Mouse (Mus musculus): ENCODE results near the gene Grip1. TPM values are rescaled to one million over a fixed set of nuclear protein-coding genes. Genes with fewer than 3 reads are reported as not detected.

Gene Grip1
- total RNA-seq, 2 experiments from 2014 or later: not detected

- ATAC-seq (replicated peaks; ENCODE audit: low FRiP score, low TSS enrichment, poor library complexity, severe bottlenecking): no peak
These were observed 351.5 kb downstream of the Grip1 start for GRCm38 (mm10) chr10:119805082-119805481.

GRCm38 (mm10) chr10:119806151-119806550, 352.5 kb downstream of the Grip1 start:
- no peak for ATAC-seq (replicated peaks; ENCODE audit: low FRiP score, low TSS enrichment, poor library complexity, severe bottlenecking)

GRCm38 (mm10) chr10:119808384-119808783, 354.8 kb downstream of the Grip1 start:
- no peak for ATAC-seq (replicated peaks; ENCODE audit: low FRiP score, low TSS enrichment, poor library complexity, severe bottlenecking)

GRCm38 (mm10) chr10:119814087-119814486, 360.5 kb downstream of the Grip1 start:
- ATAC-seq (replicated peaks; ENCODE audit: low FRiP score, low TSS enrichment, poor library complexity, severe bottlenecking): no peak

- ATAC-seq (replicated peaks; ENCODE audit: low FRiP score, low TSS enrichment, poor library complexity, severe bottlenecking): no peak
These were observed 362.4 kb downstream of the Grip1 start for GRCm38 (mm10) chr10:119816001-119816400.

- no peak for ATAC-seq (replicated peaks; ENCODE audit: low FRiP score, low TSS enrichment, poor library complexity, severe bottlenecking)
These were observed 364.8 kb downstream of the Grip1 start for GRCm38 (mm10) chr10:119818381-119818780.

GRCm38 (mm10) chr10:119819102-119819681, 365.6 kb downstream of the Grip1 start:
- no peak for ATAC-seq (replicated peaks; ENCODE audit: low FRiP score, low TSS enrichment, poor library complexity, severe bottlenecking)

- ATAC-seq (replicated peaks; ENCODE audit: low FRiP score, low TSS enrichment, poor library complexity, severe bottlenecking): no peak
These were observed 366.1 kb downstream of the Grip1 start for GRCm38 (mm10) chr10:119819740-119820139.

- no peak for ATAC-seq (replicated peaks; ENCODE audit: low FRiP score, low TSS enrichment, poor library complexity, severe bottlenecking)
These were observed 366.8 kb downstream of the Grip1 start for GRCm38 (mm10) chr10:119820428-119820827.

- no peak for ATAC-seq (replicated peaks; ENCODE audit: low FRiP score, low TSS enrichment, poor library complexity, severe bottlenecking)
These were observed 370.1 kb downstream of the Grip1 start for GRCm38 (mm10) chr10:119823691-119824090.

GRCm38 (mm10) chr10:119824521-119824920, 370.9 kb downstream of the Grip1 start:
- no peak for ATAC-seq (replicated peaks; ENCODE audit: low FRiP score, low TSS enrichment, poor library complexity, severe bottlenecking)

GRCm38 (mm10) chr10:119830388-119830956, 376.8 kb downstream of the Grip1 start:
- ATAC-seq (replicated peaks; ENCODE audit: low FRiP score, low TSS enrichment, poor library complexity, severe bottlenecking): no peak

GRCm38 (mm10) chr10:119831086-119831485, 377.5 kb downstream of the Grip1 start:
- ATAC-seq (replicated peaks; ENCODE audit: low FRiP score, low TSS enrichment, poor library complexity, severe bottlenecking): no peak

GRCm38 (mm10) chr10:119833334-119833733, 379.7 kb downstream of the Grip1 start:
- no peak for ATAC-seq (replicated peaks; ENCODE audit: low FRiP score, low TSS enrichment, poor library complexity, severe bottlenecking)

GRCm38 (mm10) chr10:119834122-119834521, 380.5 kb downstream of the Grip1 start:
- ATAC-seq (replicated peaks; ENCODE audit: low FRiP score, low TSS enrichment, poor library complexity, severe bottlenecking): no peak

GRCm38 (mm10) chr10:119839645-119840044, 386.0 kb downstream of the Grip1 start:
- no peak for ATAC-seq (replicated peaks; ENCODE audit: low FRiP score, low TSS enrichment, poor library complexity, severe bottlenecking)

GRCm38 (mm10) chr10:119842004-119842403, 388.4 kb downstream of the Grip1 start:
- ATAC-seq (replicated peaks; ENCODE audit: low FRiP score, low TSS enrichment, poor library complexity, severe bottlenecking): no peak

GRCm38 (mm10) chr10:119845705-119846410, 392.2 kb downstream of the Grip1 start:
- ATAC-seq (replicated peaks; ENCODE audit: low FRiP score, low TSS enrichment, poor library complexity, severe bottlenecking): no peak

- ATAC-seq (replicated peaks; ENCODE audit: low FRiP score, low TSS enrichment, poor library complexity, severe bottlenecking): no peak
These were observed 398.0 kb downstream of the Grip1 start for GRCm38 (mm10) chr10:119851594-119851993.

- ATAC-seq (replicated peaks; ENCODE audit: low FRiP score, low TSS enrichment, poor library complexity, severe bottlenecking): no peak
These were observed 399.0 kb downstream of the Grip1 start for GRCm38 (mm10) chr10:119852582-119853135.

- no peak for ATAC-seq (replicated peaks; ENCODE audit: low FRiP score, low TSS enrichment, poor library complexity, severe bottlenecking)
These were observed 414.1 kb downstream of the Grip1 start for GRCm38 (mm10) chr10:119867726-119868125.
